Mouse (Mus musculus): ENCODE measurements at regions not wholly inside any gene's neighbourhood (a gene's known extent, or its start where the extent isn't known, plus 50 kb on each side); places are given as distances from the start of the nearest gene placed in this dataset.

DNA sequence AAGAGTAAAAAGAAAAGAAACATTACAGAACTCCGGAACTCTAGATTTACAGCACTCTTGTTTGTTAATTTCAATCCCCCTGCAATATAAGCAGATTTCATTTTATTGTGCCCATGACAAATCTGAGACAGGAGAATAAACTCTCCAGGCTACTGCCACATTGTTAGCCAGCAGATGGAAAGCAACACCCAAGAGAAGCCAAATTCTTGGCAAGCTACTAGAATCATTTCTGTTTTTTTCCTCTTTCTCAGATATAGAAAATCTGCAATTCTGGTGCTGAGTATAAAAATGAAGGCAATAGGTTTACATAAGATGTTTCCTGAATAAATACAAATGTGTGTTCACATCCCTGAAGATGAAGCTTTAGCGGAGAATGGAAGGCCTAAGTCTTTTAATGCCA, 60.5 kb upstream of the Ccser1 start:
- no peak for TF ChIP-seq CTCF (conservative IDR thresholded peaks at IDR 0.05; ENCODE audit: insufficient read depth, insufficient read length, low read depth, low read length)
- TF ChIP-seq POLR2A (IDR thresholded peaks at IDR 0.05; ENCODE audit: low read depth, low read length): no peak

Measured in kidney, adult 2 months (tissue).